24 mouse cellular contexts compared by ENCODE assay signal in the genomic region with DNA sequence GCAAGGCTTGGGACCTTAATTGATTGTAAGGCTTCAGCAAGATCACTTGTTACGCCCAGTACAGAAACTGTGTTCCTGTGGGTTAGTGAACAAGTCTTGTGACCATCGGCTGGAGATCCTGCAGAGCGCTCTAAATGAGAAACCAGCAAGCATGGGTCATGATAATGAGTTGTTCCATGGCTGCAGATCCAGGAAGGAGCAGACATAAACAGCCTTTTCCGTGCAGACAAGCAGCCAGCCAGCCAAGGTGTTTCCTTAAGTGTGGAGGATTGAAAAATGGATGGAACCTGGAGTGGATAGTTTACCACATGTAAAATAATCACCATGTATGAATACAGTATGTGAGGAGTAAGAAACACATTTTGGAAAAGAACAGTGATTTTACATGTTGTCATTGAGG.
"Had no signal": no experiment of that assay in that cellular context is flagged by ENCODE, and none has a peak within 500 bp of the region (broad histone marks: within the 10 kb centered on the region; RNA-seq: fewer than 3 reads in every experiment).

No protein-coding gene starts in this region.

- DNase-seq: forebrain, postnatal 0 days; gastrocnemius, postnatal 14 days; gastrocnemius, postnatal 36 days; heart, adult 2 months; heart, postnatal 14 days; heart, postnatal 36 days; kidney, adult 11 months; kidney, adult 2 months; kidney, adult 9 months; kidney, postnatal 14 days; kidney, postnatal 36 days; layer of hippocampus, adult 9-11 months; layer of hippocampus, postnatal 36 days; left cerebral cortex, postnatal 4 days had no signal

- H3K27me3 ChIP-seq: heart, embryonic 13.5 days; heart, embryonic 15.5 days; hindbrain, embryonic 15.5 days; kidney, embryonic 15.5 days; limb, embryonic 13.5 days had no signal

- H3K4me1 ChIP-seq: heart, embryonic 15.5 days; hindbrain, embryonic 13.5 days; hindbrain, embryonic 15.5 days had no signal

- H3K27ac ChIP-seq: heart, adult 2 months; heart, embryonic 13.5 days; heart, embryonic 15.5 days; hindbrain, embryonic 13.5 days; hindbrain, embryonic 15.5 days; hindbrain, postnatal 0 days; kidney, embryonic 15.5 days; kidney, postnatal 0 days; limb, embryonic 13.5 days had no signal

- H3K9ac ChIP-seq: forebrain, postnatal 0 days; heart, embryonic 13.5 days; heart, embryonic 15.5 days; hindbrain, embryonic 13.5 days; hindbrain, embryonic 15.5 days; kidney, embryonic 15.5 days; limb, embryonic 13.5 days had no signal

- H3K4me3 ChIP-seq: heart, adult 2 months; heart, embryonic 13.5 days; heart, embryonic 15.5 days; hindbrain, embryonic 13.5 days; hindbrain, embryonic 15.5 days; kidney, embryonic 15.5 days; limb, embryonic 13.5 days had no signal

- ATAC-seq: forebrain, postnatal 0 days; hindbrain, postnatal 0 days; intestine, embryonic 16.5 days had no signal

- H3K9me3 ChIP-seq: heart, embryonic 13.5 days; heart, embryonic 15.5 days; hindbrain, embryonic 13.5 days; hindbrain, embryonic 15.5 days; kidney, embryonic 15.5 days had no signal

- H3K36me3 ChIP-seq: heart, embryonic 13.5 days; heart, embryonic 15.5 days; hindbrain, embryonic 13.5 days; hindbrain, embryonic 15.5 days; kidney, embryonic 15.5 days; limb, embryonic 13.5 days had no signal

- H3K4me2 ChIP-seq: heart, embryonic 11.5 days; heart, embryonic 13.5 days; heart, embryonic 15.5 days; hindbrain, embryonic 13.5 days; hindbrain, embryonic 15.5 days; kidney, embryonic 15.5 days; limb, embryonic 13.5 days had no signal
